Mouse (Mus musculus) retina, postnatal 1 day (tissue): ENCODE measurements around the gene Tap2.

Experiments
- DNase-seq: peaks from one replicate; pipeline ENCODE4 v3.0.0-alpha.2; 2012

The Tap2 gene

GRCm38 (mm10) chr17:34257594-34258375 is 54.5 kb downstream of the Tap2 start, which contains the start of gene H2-Ab1:
H2-Ab1 (plus strand) TSS chr17:34257689.
- DNase-seq = peak; percentile 33

GRCm38 (mm10) chr17:34260551-34260950 is 57.2 kb downstream of the Tap2 start:
- DNase-seq = no peak

- DNase-seq = peak; percentile 86
Measured at GRCm38 (mm10) chr17:34261502-34261901, 58.2 kb downstream of the Tap2 start.

GRCm38 (mm10) chr17:34263068-34263467 is 59.7 kb downstream of the Tap2 start:
- peak; percentile 91 for DNase-seq

- peak; percentile 75 for DNase-seq
Measured at GRCm38 (mm10) chr17:34263811-34264371, 60.6 kb downstream of the Tap2 start.

- peak; percentile 69 for DNase-seq
Measured at GRCm38 (mm10) chr17:34264452-34265351, 61.4 kb downstream of the Tap2 start.
